Mouse (Mus musculus): ENCODE measurements around the gene Spata31d1a. TPM values are rescaled to one million over a fixed set of nuclear protein-coding genes. Genes with fewer than 3 reads are reported as not detected.
"Not testable (repeated sequence)": the region's sequence is repeated elsewhere in the genome, so short reads cannot be mapped to it uniquely, and the experiment has no call there.

Gene Spata31d1a
- total and polyA plus RNA-seq, 3 experiments, result 0.19 TPM; not detected in 2

- DNase-seq (ENCODE audit: extremely low read depth), result no peak
- in situ Hi-C loops (cut with MboI; ENCODE audit: low pct_ligation_motif_present, low pct_unique_long_range_greater_than_20kb, low sequenced_read_pairs) (loop anchor here (25.0 kb wide), 1 partner anchor 1114 kb away; the partner anchor contains the start of gene Slc28a3), dilution Hi-C loops (cut with MboI; ENCODE audit: extremely low pct_ligation_motif_present, extremely low pct_unique_long_range_greater_than_20kb, low sequenced_read_pairs) (no loop called here)
- no peaks in the 10 kb centered on the region for H3K9me3 ChIP-seq (replicated peaks; ENCODE audit: low read length)
- H3K27me3 ChIP-seq (replicated peaks), result peaks cover 3% of the 10 kb centered on the region
- H3K9ac ChIP-seq (ENCODE audit: insufficient read depth, low read depth), result no peak overlapping the region
- no peak overlapping the region for H3K27ac ChIP-seq (ENCODE audit: insufficient read depth, low read depth)
- H3K4me1 ChIP-seq (ENCODE audit: control insufficient read depth in 1 of 2, insufficient read depth in 2 of 2), result peaks cover 0 to 6% of the 10 kb centered on the region in 2 experiments; a peak in 2 of 4 replicates
- no peak overlapping the region for H3K4me2 ChIP-seq (ENCODE audit: insufficient read depth, low read depth, poor library complexity, severe bottlenecking)
- no peak overlapping the region for H3K4me3 ChIP-seq (replicated peaks in 1 of 3; ENCODE audit: low read depth in 2 of 3, low read length in 2 of 3, poor library complexity in 1 of 3)
- H3K79me2 ChIP-seq (replicated peaks; ENCODE audit: control insufficient read depth, extremely low read depth, insufficient read depth, poor library complexity, severe bottlenecking), result no peaks in the 10 kb centered on the region
- TF ChIP-seq ELF1 (IDR thresholded peaks at IDR 0.05; ENCODE audit: low read depth, low read length), result no peak
- H3K36me3 ChIP-seq (replicated peaks in 1 of 2; ENCODE audit: control insufficient read depth in 1 of 2, insufficient read depth in 1 of 2, low read length in 1 of 2), result no peaks in the 10 kb centered on the region
Observed at GRCm38 (mm10) chr13:59726139-59726867, 16.2 kb upstream of the Spata31d1a start.

- DNase-seq (ENCODE audit: extremely low read depth); H3K27me3 ChIP-seq (replicated peaks); H3K9ac ChIP-seq (ENCODE audit: insufficient read depth, low read depth); H3K79me2 ChIP-seq (replicated peaks; ENCODE audit: control insufficient read depth, extremely low read depth, insufficient read depth, poor library complexity, severe bottlenecking); H3K4me2 ChIP-seq (ENCODE audit: insufficient read depth, low read depth, poor library complexity, severe bottlenecking); dilution Hi-C loops (cut with MboI; ENCODE audit: extremely low pct_ligation_motif_present, extremely low pct_unique_long_range_greater_than_20kb, low sequenced_read_pairs); H3K27ac ChIP-seq (ENCODE audit: insufficient read depth, low read depth); H3K9me3 ChIP-seq (replicated peaks; ENCODE audit: low read length); H3K36me3 ChIP-seq (replicated peaks in 1 of 2; ENCODE audit: control insufficient read depth in 1 of 2, insufficient read depth in 1 of 2, low read length in 1 of 2); in situ Hi-C loops (cut with MboI; ENCODE audit: low pct_ligation_motif_present, low pct_unique_long_range_greater_than_20kb, low sequenced_read_pairs); H3K4me3 ChIP-seq (replicated peaks in 1 of 3; ENCODE audit: low read depth in 2 of 3, low read length in 2 of 3, poor library complexity in 1 of 3): not testable (repeated sequence)
- peaks cover 2 to 11% of the 10 kb centered on the region in 2 experiments; a peak in 3 of 4 replicates for H3K4me1 ChIP-seq (ENCODE audit: control insufficient read depth in 1 of 2, insufficient read depth in 2 of 2)
Observed at GRCm38 (mm10) chr13:59722089-59722488, 12.0 kb upstream of the Spata31d1a start.

GRCm38 (mm10) chr13:59719475-59719874, 9.3 kb upstream of the Spata31d1a start:
- DNase-seq (ENCODE audit: extremely low read depth), result no peak
- Histone ChIP-seq H3K4me1 (ENCODE audit: control insufficient read depth in 1 of 2, insufficient read depth in 2 of 2) (peaks cover 6 to 20% of the 10 kb centered on the region in 2 experiments), H3K4me3 (replicated peaks in 1 of 3; ENCODE audit: low read depth in 2 of 3, low read length in 2 of 3, poor library complexity in 1 of 3) (no peak overlapping the region), H3K79me2 (replicated peaks; ENCODE audit: control insufficient read depth, extremely low read depth, insufficient read depth, poor library complexity, severe bottlenecking) (no peaks in the 10 kb centered on the region), H3K27me3 (replicated peaks) (peaks cover 2% of the 10 kb centered on the region), H3K36me3 (replicated peaks in 1 of 2; ENCODE audit: control insufficient read depth in 1 of 2, insufficient read depth in 1 of 2, low read length in 1 of 2) (no peaks in the 10 kb centered on the region), H3K9ac (ENCODE audit: insufficient read depth, low read depth) (no peak overlapping the region), H3K4me2 (ENCODE audit: insufficient read depth, low read depth, poor library complexity, severe bottlenecking) (peak overlapping the region; percentile 41; the same call in 1 of the 2 replicates), H3K9me3 (replicated peaks; ENCODE audit: low read length) (no peaks in the 10 kb centered on the region), H3K27ac (ENCODE audit: insufficient read depth, low read depth) (no peak overlapping the region)
- TF ChIP-seq RCOR1 (conservative IDR thresholded peaks at IDR 0.05; ENCODE audit: low read depth, low read length) (no peak), BHLHE40 (IDR thresholded peaks at IDR 0.05; ENCODE audit: low read depth, low read length) (no peak), CTCF (conservative IDR thresholded peaks at IDR 0.05 in 1 of 2, IDR thresholded peaks at IDR 0.05 in 1 of 2; ENCODE audit: low read depth in 2 of 2, low read length in 2 of 2) (no peak), ZKSCAN1 (IDR thresholded peaks at IDR 0.05; ENCODE audit: borderline replicate concordance, low read depth, low read length) (no peak), ELF1 (IDR thresholded peaks at IDR 0.05; ENCODE audit: low read depth, low read length) (no peak), ZMIZ1 (IDR thresholded peaks at IDR 0.05; ENCODE audit: low read depth, low read length) (no peak), ZNF384 (IDR thresholded peaks at IDR 0.05; ENCODE audit: low read depth, low read length) (no peak), CHD1 (IDR thresholded peaks at IDR 0.05; ENCODE audit: low read depth, low read length) (no peak), MEF2A (IDR thresholded peaks at IDR 0.05; ENCODE audit: borderline replicate concordance, low read depth, low read length) (no peak), USF2 (conservative IDR thresholded peaks at IDR 0.05; ENCODE audit: low read depth, low read length) (no peak), SIN3A (IDR thresholded peaks at IDR 0.05; ENCODE audit: low read length) (no peak), MAFK (IDR thresholded peaks at IDR 0.05; ENCODE audit: insufficient replicate concordance, low read length) (no peak), CHD2 (IDR thresholded peaks at IDR 0.05; ENCODE audit: low read length) (no peak), NELFE (IDR thresholded peaks at IDR 0.05; ENCODE audit: low read depth, low read length) (no peak), MYC (IDR thresholded peaks at IDR 0.05; ENCODE audit: low read depth, low read length) (no peak), POLR2AphosphoS2 (IDR thresholded peaks at IDR 0.05; ENCODE audit: low read depth, low read length) (no peak), E2F4 (IDR thresholded peaks at IDR 0.05; ENCODE audit: insufficient replicate concordance, low read depth, low read length) (no peak)
- dilution Hi-C loops (cut with MboI; ENCODE audit: extremely low pct_ligation_motif_present, extremely low pct_unique_long_range_greater_than_20kb, low sequenced_read_pairs) (no loop called here), in situ Hi-C loops (cut with MboI; ENCODE audit: low pct_ligation_motif_present, low pct_unique_long_range_greater_than_20kb, low sequenced_read_pairs) (no loop called here)

All from CH12.LX (cell line).